Mouse (Mus musculus): ENCODE measurements at regions not wholly inside any gene's neighbourhood (a gene's known extent, or its start where the extent isn't known, plus 50 kb on each side); places are given as distances from the start of the nearest gene placed in this dataset.
"Not testable (repeated sequence)": the region's sequence is repeated elsewhere in the genome, so short reads cannot be mapped to it uniquely, and the experiment has no call there.

DNA sequence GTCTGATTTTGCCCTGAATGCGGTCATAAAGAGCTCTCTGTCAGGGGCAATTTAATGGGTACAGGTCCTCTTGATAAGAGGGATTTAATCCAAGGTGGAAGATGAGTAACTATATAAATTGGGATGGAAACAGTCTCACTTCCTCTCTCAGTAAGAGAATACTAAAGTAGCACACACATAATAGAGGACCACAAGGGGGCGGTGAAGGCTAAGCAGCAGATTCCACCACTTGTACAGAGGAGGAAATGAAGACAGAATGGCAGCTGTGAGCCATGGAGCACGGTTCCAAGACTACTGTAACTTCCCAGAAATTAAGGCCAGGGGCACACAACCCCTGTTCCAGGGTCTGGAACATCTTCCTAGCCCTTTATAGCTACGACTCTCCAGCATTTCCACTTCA, 262.6 kb upstream of the Ywhaq start:
- H3K36me3 ChIP-seq (ENCODE audit: control insufficient read depth, insufficient read depth, low read length); H3K9ac ChIP-seq (replicated peaks; ENCODE audit: low read depth, low read length); H3K9me3 ChIP-seq (ENCODE audit: control insufficient read depth, low read length); H3K4me2 ChIP-seq (ENCODE audit: low read depth, low read length); H3K4me1 ChIP-seq (ENCODE audit: control insufficient read depth, insufficient read depth, low read length); ATAC-seq (ENCODE audit: low read depth); H3K4me3 ChIP-seq (ENCODE audit: low read depth, low read length); H3K27ac ChIP-seq (ENCODE audit: low read depth, low read length); H3K27me3 ChIP-seq (ENCODE audit: control insufficient read depth, insufficient read depth, low read length): not testable (repeated sequence)
- 31% methylated on average over 3 of the region's 4 CpGs for WGBS

DNA sequence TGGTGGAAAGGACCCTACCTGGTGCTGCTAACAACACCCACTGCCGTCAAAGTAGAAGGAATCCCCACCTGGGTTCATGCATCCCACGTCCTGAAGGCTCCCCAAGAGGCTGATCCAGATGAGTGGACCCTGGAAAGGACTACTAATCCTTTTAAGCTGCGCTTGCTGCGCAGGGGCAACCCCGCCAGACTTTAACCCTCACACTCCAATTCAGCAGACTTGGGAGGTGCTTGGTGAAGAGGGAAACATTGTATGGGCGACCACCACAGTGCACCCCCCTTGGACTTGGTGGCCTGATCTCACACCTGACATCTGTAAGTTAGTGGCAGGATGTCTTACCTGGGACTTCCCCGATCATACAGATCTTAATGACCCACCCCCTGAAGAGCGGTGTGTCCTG, 231.9 kb upstream of the Ywhaq start:
- not testable (repeated sequence) for H3K27me3 ChIP-seq (ENCODE audit: control insufficient read depth, insufficient read depth, low read length); H3K4me3 ChIP-seq (ENCODE audit: low read depth, low read length); H3K9me3 ChIP-seq (ENCODE audit: control insufficient read depth, low read length); H3K4me2 ChIP-seq (ENCODE audit: low read depth, low read length); ATAC-seq (ENCODE audit: low read depth); H3K9ac ChIP-seq (replicated peaks; ENCODE audit: low read depth, low read length); H3K4me1 ChIP-seq (ENCODE audit: control insufficient read depth, insufficient read depth, low read length); H3K36me3 ChIP-seq (ENCODE audit: control insufficient read depth, insufficient read depth, low read length); H3K27ac ChIP-seq (ENCODE audit: low read depth, low read length)
- 92% methylated on average over 8 of the region's 8 CpGs for WGBS

DNA sequence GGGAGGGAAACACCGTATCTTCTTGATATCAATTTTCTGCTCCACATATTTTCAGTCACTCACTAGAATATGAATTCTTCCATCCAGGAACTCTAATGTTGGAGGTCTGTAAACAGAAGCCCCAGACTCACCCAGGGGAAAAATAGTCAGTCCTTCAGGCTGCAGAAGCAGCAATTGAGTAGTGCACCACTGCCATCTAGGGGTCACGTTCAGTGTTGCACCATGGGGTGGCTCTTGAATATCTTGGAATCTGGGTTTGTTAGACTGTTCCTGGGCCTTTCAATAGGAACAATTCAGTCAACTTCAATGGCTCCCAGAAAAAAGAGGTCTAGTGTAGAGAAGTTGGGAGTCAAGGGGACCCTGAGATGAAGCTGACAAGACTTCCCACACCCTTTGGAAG, 196.3 kb upstream of the Ywhaq start:
- not testable (repeated sequence) for H3K27me3 ChIP-seq (ENCODE audit: control insufficient read depth, insufficient read depth, low read length); H3K27ac ChIP-seq (ENCODE audit: low read depth, low read length); H3K36me3 ChIP-seq (ENCODE audit: control insufficient read depth, insufficient read depth, low read length); H3K4me1 ChIP-seq (ENCODE audit: control insufficient read depth, insufficient read depth, low read length); H3K9ac ChIP-seq (replicated peaks; ENCODE audit: low read depth, low read length); H3K4me2 ChIP-seq (ENCODE audit: low read depth, low read length); H3K9me3 ChIP-seq (ENCODE audit: control insufficient read depth, low read length); ATAC-seq (ENCODE audit: low read depth); H3K4me3 ChIP-seq (ENCODE audit: low read depth, low read length)
- 13% methylated on average over 2 of the region's 2 CpGs for WGBS

DNA sequence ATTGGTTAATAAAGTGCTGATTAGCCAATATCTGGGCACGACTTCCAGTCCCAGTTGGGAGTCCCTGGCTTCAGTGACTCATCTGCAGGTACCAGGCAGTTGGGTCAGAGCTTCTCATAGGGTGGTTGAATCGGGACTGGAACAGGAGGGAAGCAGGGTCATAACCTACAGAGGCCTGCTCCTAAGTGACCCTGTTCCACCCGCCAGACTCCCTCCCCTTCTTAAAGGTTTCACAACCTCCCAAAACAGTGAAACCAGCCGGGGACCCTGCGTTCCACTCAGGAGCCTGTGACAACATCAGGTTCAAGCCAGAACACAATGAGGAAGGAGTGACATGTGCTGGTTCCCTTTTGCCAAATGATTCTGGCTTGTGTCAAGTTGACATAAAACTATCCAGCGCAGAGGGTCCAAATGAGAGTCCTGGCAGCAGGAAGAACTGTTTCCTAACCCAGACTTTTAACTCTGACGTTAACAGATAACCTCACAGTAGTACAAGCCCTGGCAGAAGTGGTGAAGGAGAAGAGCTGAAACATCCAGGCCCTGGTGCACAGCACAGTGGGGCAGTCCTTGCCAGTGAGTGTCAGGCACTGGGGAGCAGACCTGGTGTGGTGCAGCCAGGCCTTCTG, 151.1 kb upstream of the Ywhaq start:
- H3K36me3 ChIP-seq (ENCODE audit: control insufficient read depth, insufficient read depth, low read length) = no peaks in the 10 kb centered on the region
- no peak overlapping the region for H3K4me3 ChIP-seq (ENCODE audit: low read depth, low read length)
- no peak for ATAC-seq (ENCODE audit: low read depth)
- no peaks in the 10 kb centered on the region for H3K4me1 ChIP-seq (ENCODE audit: control insufficient read depth, insufficient read depth, low read length)
- no peaks in the 10 kb centered on the region for H3K9me3 ChIP-seq (ENCODE audit: control insufficient read depth, low read length)
- H3K4me2 ChIP-seq (ENCODE audit: low read depth, low read length) = no peak overlapping the region
- H3K9ac ChIP-seq (replicated peaks; ENCODE audit: low read depth, low read length) = no peak overlapping the region
- H3K27ac ChIP-seq (ENCODE audit: low read depth, low read length) = no peak overlapping the region
- 82% methylated on average over 7 of the region's 7 CpGs for WGBS
- no peaks in the 10 kb centered on the region for H3K27me3 ChIP-seq (ENCODE audit: control insufficient read depth, insufficient read depth, low read length)

GRCm38 (mm10) chr12:21543962-21544361, 126.5 kb upstream of the Ywhaq start:
- not testable (repeated sequence) for H3K4me3 ChIP-seq (ENCODE audit: low read depth, low read length); H3K4me1 ChIP-seq (ENCODE audit: control insufficient read depth, insufficient read depth, low read length); H3K4me2 ChIP-seq (ENCODE audit: low read depth, low read length); H3K27me3 ChIP-seq (ENCODE audit: control insufficient read depth, insufficient read depth, low read length); H3K36me3 ChIP-seq (ENCODE audit: control insufficient read depth, insufficient read depth, low read length); ATAC-seq (ENCODE audit: low read depth); H3K27ac ChIP-seq (ENCODE audit: low read depth, low read length); H3K9me3 ChIP-seq (ENCODE audit: control insufficient read depth, low read length); H3K9ac ChIP-seq (replicated peaks; ENCODE audit: low read depth, low read length)
- 46% methylated on average over 2 of the region's 2 CpGs for WGBS

DNA sequence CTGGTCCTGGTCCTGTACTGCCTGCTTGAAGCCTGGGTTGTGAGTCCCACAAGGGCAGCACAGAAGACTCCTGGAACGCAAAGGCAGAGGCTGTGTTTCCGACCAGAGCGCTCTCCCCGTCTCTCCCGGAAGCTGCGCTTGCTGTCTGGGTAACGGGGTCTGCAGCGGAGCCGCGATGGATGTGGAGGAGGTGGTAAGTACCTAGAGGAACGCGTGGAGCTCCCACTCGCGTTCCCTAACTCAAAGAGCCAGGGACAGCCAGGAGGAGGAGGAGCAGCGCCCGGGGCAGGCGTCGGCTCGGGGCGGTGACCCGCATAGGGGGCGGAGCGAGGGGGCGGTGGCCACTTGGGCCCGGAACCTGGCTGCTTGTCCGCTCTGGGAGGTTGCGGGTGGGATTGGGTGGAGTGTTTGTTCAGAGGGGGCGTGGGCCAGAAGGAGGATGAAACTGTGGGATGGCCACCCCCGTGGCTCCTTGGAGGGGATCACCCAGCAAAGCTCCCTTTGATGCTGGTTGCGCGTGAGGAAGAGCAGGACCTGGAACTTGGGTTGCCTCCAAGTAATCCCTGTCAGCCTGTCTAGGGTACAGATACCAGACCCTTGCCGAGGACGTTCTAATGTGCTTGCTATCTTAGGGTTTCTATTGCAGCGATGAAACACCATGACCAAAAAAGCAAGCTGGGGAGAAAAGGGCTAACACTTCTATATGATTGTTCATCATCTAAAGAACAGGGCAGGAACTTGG, 125.9 kb upstream of the Ywhaq start:
- ATAC-seq (ENCODE audit: low read depth) = peak; percentile 86

GRCm38 (mm10) chr12:21531766-21532165, 114.3 kb upstream of the Ywhaq start:
- no peak for ATAC-seq (ENCODE audit: low read depth)
- Histone ChIP-seq H3K4me3 (ENCODE audit: low read depth, low read length) (no peak overlapping the region), H3K36me3 (ENCODE audit: control insufficient read depth, insufficient read depth, low read length) (no peaks in the 10 kb centered on the region), H3K4me2 (ENCODE audit: low read depth, low read length) (no peak overlapping the region), H3K9ac (replicated peaks; ENCODE audit: low read depth, low read length) (no peak overlapping the region), H3K4me1 (ENCODE audit: control insufficient read depth, insufficient read depth, low read length) (no peaks in the 10 kb centered on the region), H3K27ac (ENCODE audit: low read depth, low read length) (no peak overlapping the region), H3K9me3 (ENCODE audit: control insufficient read depth, low read length) (no peaks in the 10 kb centered on the region), H3K27me3 (ENCODE audit: control insufficient read depth, insufficient read depth, low read length) (no peaks in the 10 kb centered on the region)
- WGBS = 92% methylated on average over 3 of the region's 3 CpGs

More for the DNA sequence above, 125.9 kb upstream of the Ywhaq start:
- WGBS = 4% methylated on average over 34 of the region's 34 CpGs
- Histone ChIP-seq H3K4me3 (ENCODE audit: low read depth, low read length) (peak overlapping the region; percentile 35), H3K4me2 (ENCODE audit: low read depth, low read length) (peak overlapping the region; percentile 53), H3K9ac (replicated peaks; ENCODE audit: low read depth, low read length) (peak overlapping the region; percentile 46)
- not testable (repeated sequence) for H3K27ac ChIP-seq (ENCODE audit: low read depth, low read length); H3K27me3 ChIP-seq (ENCODE audit: control insufficient read depth, insufficient read depth, low read length); H3K4me1 ChIP-seq (ENCODE audit: control insufficient read depth, insufficient read depth, low read length); H3K9me3 ChIP-seq (ENCODE audit: control insufficient read depth, low read length); H3K36me3 ChIP-seq (ENCODE audit: control insufficient read depth, insufficient read depth, low read length)

GRCm38 (mm10) chr12:21529367-21529766, 111.9 kb upstream of the Ywhaq start:
- WGBS = 84% methylated on average over 3 of the region's 3 CpGs

DNA sequence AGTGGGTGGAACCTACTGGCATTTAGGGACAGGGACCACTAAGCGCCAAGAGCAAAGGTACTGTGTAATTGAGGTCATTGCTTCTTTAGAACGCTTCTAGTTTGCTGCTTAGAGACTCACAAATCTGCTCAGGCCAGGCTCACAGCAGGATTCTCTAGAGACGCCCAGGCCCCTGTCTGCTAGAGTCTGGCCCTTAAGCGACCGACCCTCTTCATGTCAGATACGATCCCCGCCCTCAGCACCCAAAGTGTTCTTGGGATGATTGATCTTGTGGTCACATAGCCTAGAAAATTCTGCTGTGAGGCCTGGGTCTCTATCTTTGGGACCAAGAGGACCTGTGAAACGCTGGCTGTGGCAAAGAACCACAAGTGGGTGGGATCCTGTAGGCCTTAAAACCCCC, 109.9 kb upstream of the Ywhaq start:
- WGBS = 83% methylated on average over 8 of the region's 8 CpGs
- H3K4me1 ChIP-seq (ENCODE audit: control insufficient read depth, insufficient read depth, low read length); H3K9ac ChIP-seq (replicated peaks; ENCODE audit: low read depth, low read length); H3K27ac ChIP-seq (ENCODE audit: low read depth, low read length); H3K9me3 ChIP-seq (ENCODE audit: control insufficient read depth, low read length); H3K4me3 ChIP-seq (ENCODE audit: low read depth, low read length); H3K4me2 ChIP-seq (ENCODE audit: low read depth, low read length); H3K27me3 ChIP-seq (ENCODE audit: control insufficient read depth, insufficient read depth, low read length); H3K36me3 ChIP-seq (ENCODE audit: control insufficient read depth, insufficient read depth, low read length); ATAC-seq (ENCODE audit: low read depth): not testable (repeated sequence)

More at GRCm38 (mm10) chr12:21529367-21529766, 111.9 kb upstream of the Ywhaq start:
- not testable (repeated sequence) for H3K9ac ChIP-seq (replicated peaks; ENCODE audit: low read depth, low read length); H3K4me1 ChIP-seq (ENCODE audit: control insufficient read depth, insufficient read depth, low read length); H3K27ac ChIP-seq (ENCODE audit: low read depth, low read length); H3K36me3 ChIP-seq (ENCODE audit: control insufficient read depth, insufficient read depth, low read length); H3K4me2 ChIP-seq (ENCODE audit: low read depth, low read length); ATAC-seq (ENCODE audit: low read depth); H3K4me3 ChIP-seq (ENCODE audit: low read depth, low read length); H3K27me3 ChIP-seq (ENCODE audit: control insufficient read depth, insufficient read depth, low read length); H3K9me3 ChIP-seq (ENCODE audit: control insufficient read depth, low read length)
